Mouse (Mus musculus) left cerebral cortex, postnatal 10 days (tissue): ENCODE measurements around the gene Angptl6. TPM values are rescaled to one million over a fixed set of nuclear protein-coding genes. Genes with fewer than 3 reads are reported as not detected.
"Not testable (repeated sequence)": the region's sequence is repeated elsewhere in the genome, so short reads cannot be mapped to it uniquely, and the experiment has no call there.

Source experiments
- DNase-seq, 2 experiments: peaks; one replicate each; pipeline ENCODE4 v3.0.0; 2021 to 2022; ENCODE audit warnings: low spot score in 2 of 2, mixed read lengths in 1 of 2; ENCODE audit errors: extremely low spot score in 1 of 2
- intact Hi-C: fragments of 180-260 bp; cut with DNase I; formaldehyde crosslinking; loops from one replicate; pipeline ENCODE4 v1.15.1; 2025
- microRNA-seq: library from miRNA; unstranded; fragments of <30 nt; microRNA quantifications from one replicate; pipeline ENCODE4 v1.2.0, GENCODE M21; 2022
- total RNA-seq, 2 experiments: library from RNA; stranded (reverse); gene quantifications; 2 replicates each; pipeline ENCODE4 v1.2.3; 2021

Gene Angptl6
- total RNA-seq, 2 experiments from 2014 or later, result 8.8 to 9.7 TPM

- DNase-seq, result no peak
- intact Hi-C loops, result no loop called here
Observed at GRCm38 (mm10) chr9:20857131-20857530, 22.4 kb downstream of the Angptl6 start.

GRCm38 (mm10) chr9:20850179-20850578, 29.3 kb downstream of the Angptl6 start:
- no peak for DNase-seq
- intact Hi-C loops, result no loop called here

GRCm38 (mm10) chr9:20842670-20843069, 36.9 kb downstream of the Angptl6 start:
- DNase-seq, result no peak
- intact Hi-C loops, result no loop called here

- DNase-seq, result no peak
- intact Hi-C loops, result no loop called here
Observed at GRCm38 (mm10) chr9:20842211-20842610, 37.3 kb downstream of the Angptl6 start.

- intact Hi-C loops, result no loop called here
Observed at GRCm38 (mm10) chr9:20838931-20839330, 40.6 kb downstream of the Angptl6 start.

GRCm38 (mm10) chr9:20837184-20837947, 42.2 kb downstream of the Angptl6 start:
- DNase-seq, result no peak
- intact Hi-C loops, result no loop called here

More at GRCm38 (mm10) chr9:20838931-20839330, 40.6 kb downstream of the Angptl6 start:
- no peak for DNase-seq

- intact Hi-C loops, DNase-seq: not testable (repeated sequence)
Observed at GRCm38 (mm10) chr9:20835431-20835954, 44.0 kb downstream of the Angptl6 start.

- intact Hi-C loops, result loop anchor here (5.0 kb wide), 1 partner anchor 173 kb away; no protein-coding TSS in a partner anchor
- no peak for DNase-seq
Observed at GRCm38 (mm10) chr9:20834881-20835280, 44.6 kb downstream of the Angptl6 start.

GRCm38 (mm10) chr9:20830901-20831643, 48.5 kb downstream of the Angptl6 start:
- intact Hi-C loops, result loop anchor here (1.0 to 5.0 kb wide), 2 partner anchors 91 to 169 kb away; no protein-coding TSS in a partner anchor
- DNase-seq, result peak; percentile 91 to 96

GRCm38 (mm10) chr9:20828127-20828526, 51.4 kb downstream of the Angptl6 start:
- no peak for DNase-seq
- intact Hi-C loops, result no loop called here

- intact Hi-C loops, result no loop called here
- no peak for DNase-seq
Observed at GRCm38 (mm10) chr9:20825781-20826180, 53.7 kb downstream of the Angptl6 start.

Small RNA genes lying within 50 kb of the gene (microRNA-seq; reads per million reads assigned to microRNA genes)
- 1.1 reads per million for gene Mir7081

Other genes starting within 250 kb of the Angptl6 start
- gene Ubl5, start 236.8 kb downstream of the Angptl6 start, total RNA-seq, result 100 to 1,000 TPM; 326 to 331 TPM
- 10 to 100 TPM; 18.0 to 19.5 TPM for gene Fbxl12, start 235.0 kb downstream of the Angptl6 start, total RNA-seq
- 10 to 100 TPM; 38.7 to 40.0 TPM for gene Pin1, start 227.6 kb downstream of the Angptl6 start, total RNA-seq
- 100 to 1,000 TPM; 221 to 232 TPM for gene Olfm2, start 133.4 kb downstream of the Angptl6 start, total RNA-seq
- 1 to 10 TPM in 1 of 2 experiments, under 1 TPM in 1; 0.99 to 1.6 TPM for gene Col5a3, start 64.7 kb downstream of the Angptl6 start, total RNA-seq
- not detected for gene Rdh8, start 61.2 kb downstream of the Angptl6 start, total RNA-seq
- 10 to 100 TPM; 48.8 to 50.5 TPM for gene A230050P20Rik, start 11.1 kb downstream of the Angptl6 start, total RNA-seq
- gene Ppan, start 8.4 kb upstream of the Angptl6 start, total RNA-seq, result 10 to 100 TPM; 27.8 to 30.0 TPM
- gene Eif3g, start 18.9 kb upstream of the Angptl6 start, total RNA-seq, result 100 to 1,000 TPM; 120 to 127 TPM
- 10 to 100 TPM; 51.1 to 54.7 TPM for gene Dnmt1, start 80.2 kb upstream of the Angptl6 start, total RNA-seq
- gene S1pr2, start 97.1 kb upstream of the Angptl6 start, total RNA-seq, result 1 to 10 TPM; 1.5 to 1.6 TPM
- 10 to 100 TPM; 53.3 to 56.0 TPM for gene Mrpl4, start 123.0 kb upstream of the Angptl6 start, total RNA-seq
- 1 to 10 TPM; 3.1 to 3.3 TPM for gene Icam1, start 136.3 kb upstream of the Angptl6 start, total RNA-seq
- under 1 TPM in 1 of 2 experiments, not detected in 1; 0.63 TPM for gene Icam4, start 149.6 kb upstream of the Angptl6 start, total RNA-seq
- gene Icam5, start 152.3 kb upstream of the Angptl6 start, total RNA-seq, result 100 to 1,000 TPM; 204 to 220 TPM
- gene Zglp1, start 187.4 kb upstream of the Angptl6 start, total RNA-seq, result under 1 TPM in 1 of 2 experiments, not detected in 1; 0.97 TPM
- 1 to 10 TPM in 1 of 2 experiments, not detected in 1; 1.1 TPM for gene Gm49373, start 193.4 kb upstream of the Angptl6 start, total RNA-seq
- 10 to 100 TPM; 48.1 to 53.0 TPM for gene Fdx1l, start 193.9 kb upstream of the Angptl6 start, total RNA-seq
- 1 to 10 TPM; 2.1 to 3.2 TPM for gene Gm38431, start 212.3 kb upstream of the Angptl6 start, total RNA-seq
- gene Raver1, start 212.3 kb upstream of the Angptl6 start, total RNA-seq, result 10 to 100 TPM; 31.2 to 31.4 TPM